Mouse (Mus musculus): ENCODE measurements around the gene Il1rap.

- TF ChIP-seq TCF12 (IDR thresholded peaks at IDR 0.05; ENCODE audit: low read depth, low read length) (no peak), JUND (IDR thresholded peaks at IDR 0.05; ENCODE audit: low read depth, low read length) (no peak), E2F4 (IDR thresholded peaks at IDR 0.05; ENCODE audit: borderline replicate concordance, low read depth, low read length) (no peak), USF1 (IDR thresholded peaks at IDR 0.05; ENCODE audit: low read depth, low read length) (no peak), CTCF (IDR thresholded peaks at IDR 0.05 in 2 of 3, conservative IDR thresholded peaks at IDR 0.05 in 1 of 3; ENCODE audit: control insufficient read depth in 1 of 3, insufficient read depth in 1 of 3, low read depth in 2 of 3, low read length in 3 of 3, poor library complexity in 1 of 3, severe bottlenecking in 1 of 3) (no peak), BHLHE40 (IDR thresholded peaks at IDR 0.05; ENCODE audit: borderline replicate concordance, low read depth, low read length) (no peak), ETS1 (IDR thresholded peaks at IDR 0.05; ENCODE audit: low read depth, low read length) (no peak), CHD2 (IDR thresholded peaks at IDR 0.05; ENCODE audit: low read length) (no peak), POLR2A (IDR thresholded peaks at IDR 0.05; ENCODE audit: control insufficient read depth in 1 of 2, insufficient read depth in 1 of 2, low read depth in 1 of 2, low read length in 2 of 2, poor library complexity in 1 of 2) (no peak), MXI1 (IDR thresholded peaks at IDR 0.05; ENCODE audit: low read depth, low read length) (no peak), MEF2A (IDR thresholded peaks at IDR 0.05; ENCODE audit: extremely low read depth, insufficient replicate concordance, low read depth, low read length, poor library complexity, severe bottlenecking) (no peak), UBTF (IDR thresholded peaks at IDR 0.05; ENCODE audit: borderline replicate concordance, insufficient read depth, low read depth, low read length) (no peak)
These were observed 81.4 kb downstream of the Il1rap start for GRCm38 (mm10) chr16:26662722-26663436.

All from MEL (cell line).